ENCODE assay signal across 16 mouse cellular contexts in the genomic region with DNA sequence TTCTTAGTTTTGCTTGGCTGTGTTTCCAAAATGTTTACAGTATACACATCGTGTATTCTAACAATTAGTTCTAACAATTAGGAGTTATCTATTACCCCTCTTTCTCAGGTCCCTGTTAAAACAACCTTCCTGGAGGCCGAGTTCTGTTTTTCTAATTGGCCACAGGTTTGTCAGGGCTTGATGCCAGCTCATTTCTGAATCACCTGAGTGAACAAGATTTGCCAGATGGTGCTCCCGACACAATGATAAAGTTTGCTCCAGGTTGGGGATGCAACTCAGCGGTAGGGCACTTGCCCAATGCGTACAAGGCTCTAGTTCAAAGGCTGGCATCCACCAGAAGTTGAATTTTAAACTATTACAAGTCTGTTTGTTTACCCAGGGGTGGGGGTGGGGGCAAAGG. TPM values are rescaled to one million over a fixed set of nuclear protein-coding genes. Genes with fewer than 3 reads are reported as not detected.
"Had no signal": no experiment of that assay in that cellular context is flagged by ENCODE, and none has a peak within 500 bp of the region (broad histone marks: within the 10 kb centered on the region; RNA-seq: fewer than 3 reads in every experiment).

No protein-coding gene starts in this region.

- DNase-seq: kidney, postnatal 14 days; liver; liver, embryonic 13.5 days; liver, postnatal 0 days; lung, postnatal 14 days; right cerebral cortex, postnatal 14 days; thymus, postnatal 36 days had no signal

- H3K4me1 ChIP-seq: liver, embryonic 13.5 days; lung, embryonic 15.5 days; midbrain, embryonic 12.5 days; neural tube, embryonic 13.5 days had no signal

- H3K9ac ChIP-seq: limb, embryonic 12.5 days; liver, embryonic 13.5 days; liver, postnatal 0 days; lung, embryonic 15.5 days; midbrain, embryonic 12.5 days; neural tube, embryonic 13.5 days had no signal

- H3K4me3 ChIP-seq: left cerebral cortex, adult 2 months; limb, embryonic 12.5 days; liver, embryonic 13.5 days; lung, embryonic 15.5 days; midbrain, embryonic 12.5 days; neural tube, embryonic 13.5 days had no signal

- H3K36me3 ChIP-seq: limb, embryonic 12.5 days; liver, embryonic 13.5 days; lung, embryonic 15.5 days; midbrain, embryonic 12.5 days had no signal

- H3K27me3 ChIP-seq: limb, embryonic 12.5 days; liver, embryonic 13.5 days; lung, embryonic 15.5 days had no signal

- H3K27ac ChIP-seq: left cerebral cortex, adult 2 months; limb, embryonic 12.5 days; liver, embryonic 13.5 days; lung, embryonic 15.5 days; midbrain, embryonic 12.5 days; neural tube, embryonic 13.5 days had no signal

- H3K9me3 ChIP-seq: limb, embryonic 12.5 days; liver, embryonic 13.5 days; lung, embryonic 15.5 days; midbrain, embryonic 12.5 days; neural tube, embryonic 13.5 days had no signal

RNA-seq across cellular contexts. Expression of a gene that starts 57.2 kb away (rescaled TPM):
- total RNA-seq: megakaryocyte-erythroid progenitor cell, adult 5-6 weeks had no signal
- polyA plus RNA-seq: large intestine, adult 2 months; liver, embryonic 13.5 days; liver, postnatal 0 days; neural tube, embryonic 13.5 days; spleen, adult 2 months; stomach, embryonic 16.5 days had no signal
